Mouse (Mus musculus): ENCODE measurements around the gene Fam166a. TPM values are rescaled to one million over a fixed set of nuclear protein-coding genes. Genes with fewer than 3 reads are reported as not detected.

The Fam166a gene
- 0.21 and 1.6 TPM in 2 replicates for polyA plus RNA-seq (2016; fragmentation: Nextera tagmentation; extraction: Ambion mirVana)

GRCm38 (mm10) chr2:25218445-25218844, at the start of gene Fam166a:
Gene Fam166a (plus strand): TSS chr2:25218745.
- 0 out of 2 replicates have a peak within 1 kb of the TSS, but pooled peaks have one; percentile 20 for H3K9ac ChIP-seq (replicated peaks)
- H3K4me2 ChIP-seq (replicated peaks), result no peak within 1 kb of the TSS
- peaks cover 6% of the 10 kb centered on the region for H3K4me1 ChIP-seq
- H3K4me3 ChIP-seq, result no peak within 1 kb of the TSS
- H3K27me3 ChIP-seq, result peaks cover 9% of the 10 kb centered on the region
- no peak for ATAC-seq (ENCODE audit: low FRiP score, low read depth)
- H3K36me3 ChIP-seq, result peaks cover 12% of the 10 kb centered on the region
- H3K27ac ChIP-seq (replicated peaks), result no peak within 1 kb of the TSS
- H3K9me3 ChIP-seq, result no peaks in the 10 kb centered on the region

GRCm38 (mm10) chr2:25169778-25170177, 48.8 kb upstream of the Fam166a start:
- 14% methylated on average over 5 of the region's 5 CpGs for WGBS
- no peaks in the 10 kb centered on the region for H3K36me3 ChIP-seq
- H3K4me3 ChIP-seq, result no peak overlapping the region
- H3K27me3 ChIP-seq, result no peaks in the 10 kb centered on the region
- no peaks in the 10 kb centered on the region for H3K9me3 ChIP-seq
- ATAC-seq (ENCODE audit: low FRiP score, low read depth), result no peak
- H3K9ac ChIP-seq (replicated peaks), result peak overlapping the region; percentile 4; the same call in 1 of the 2 replicates
- peak overlapping the region; percentile 19; the same call in 1 of the 2 replicates for H3K4me2 ChIP-seq (replicated peaks)
- H3K27ac ChIP-seq (replicated peaks), result peak overlapping the region; percentile 87
- peaks cover 48% of the 10 kb centered on the region for H3K4me1 ChIP-seq

GRCm38 (mm10) chr2:25170326-25171100, 48.0 kb upstream of the Fam166a start:
- Histone ChIP-seq H3K27ac (replicated peaks) (peak overlapping the region; percentile 36; the same call in 1 of the 2 replicates), H3K4me1 (peaks cover 55% of the 10 kb centered on the region), H3K4me2 (replicated peaks) (no peak overlapping the region), H3K9ac (replicated peaks) (peak overlapping the region; percentile 4; the same call in 1 of the 2 replicates), H3K4me3 (no peak overlapping the region), H3K27me3 (no peaks in the 10 kb centered on the region), H3K9me3 (no peaks in the 10 kb centered on the region), H3K36me3 (no peaks in the 10 kb centered on the region)
- ATAC-seq (ENCODE audit: low FRiP score, low read depth), result no peak
- 79% methylated on average over 10 of the region's 10 CpGs for WGBS

GRCm38 (mm10) chr2:25171101-25171768, 47.3 kb upstream of the Fam166a start:
- H3K4me1 ChIP-seq, result peaks cover 60% of the 10 kb centered on the region
- H3K36me3 ChIP-seq, result no peaks in the 10 kb centered on the region
- no peak overlapping the region for H3K9ac ChIP-seq (replicated peaks)
- no peak overlapping the region for H3K4me3 ChIP-seq
- H3K9me3 ChIP-seq, result no peaks in the 10 kb centered on the region
- no peak overlapping the region for H3K4me2 ChIP-seq (replicated peaks)
- H3K27ac ChIP-seq (replicated peaks), result no peak overlapping the region
- no peak for ATAC-seq (ENCODE audit: low FRiP score, low read depth)
- H3K27me3 ChIP-seq, result no peaks in the 10 kb centered on the region
- WGBS, result 82% methylated on average over 6 of the region's 6 CpGs

GRCm38 (mm10) chr2:25171769-25172153, 46.8 kb upstream of the Fam166a start:
- H3K9me3 ChIP-seq, result no peaks in the 10 kb centered on the region
- no peak for ATAC-seq (ENCODE audit: low FRiP score, low read depth)
- 78% methylated on average over 1 of the region's 1 CpGs for WGBS
- 0 out of 2 replicates have a peak, but pooled peaks cover 3% of the 10 kb centered on the region for H3K27me3 ChIP-seq
- no peak overlapping the region for H3K27ac ChIP-seq (replicated peaks)
- H3K36me3 ChIP-seq, result no peaks in the 10 kb centered on the region
- H3K4me3 ChIP-seq, result no peak overlapping the region
- no peak overlapping the region for H3K9ac ChIP-seq (replicated peaks)
- H3K4me2 ChIP-seq (replicated peaks), result no peak overlapping the region
- H3K4me1 ChIP-seq, result peaks cover 66% of the 10 kb centered on the region

GRCm38 (mm10) chr2:25172629-25173028, 45.9 kb upstream of the Fam166a start:
- H3K9ac ChIP-seq (replicated peaks), result no peak overlapping the region
- peaks cover 66% of the 10 kb centered on the region for H3K4me1 ChIP-seq
- H3K4me3 ChIP-seq, result no peak overlapping the region
- no peak for ATAC-seq (ENCODE audit: low FRiP score, low read depth)
- no peaks in the 10 kb centered on the region for H3K9me3 ChIP-seq
- H3K36me3 ChIP-seq, result no peaks in the 10 kb centered on the region
- H3K27me3 ChIP-seq, result 0 out of 2 replicates have a peak, but pooled peaks cover 8% of the 10 kb centered on the region
- H3K4me2 ChIP-seq (replicated peaks), result no peak overlapping the region
- 72% methylated on average over 8 of the region's 8 CpGs for WGBS
- H3K27ac ChIP-seq (replicated peaks), result no peak overlapping the region; the same call in 1 of the 2 replicates

DNA sequence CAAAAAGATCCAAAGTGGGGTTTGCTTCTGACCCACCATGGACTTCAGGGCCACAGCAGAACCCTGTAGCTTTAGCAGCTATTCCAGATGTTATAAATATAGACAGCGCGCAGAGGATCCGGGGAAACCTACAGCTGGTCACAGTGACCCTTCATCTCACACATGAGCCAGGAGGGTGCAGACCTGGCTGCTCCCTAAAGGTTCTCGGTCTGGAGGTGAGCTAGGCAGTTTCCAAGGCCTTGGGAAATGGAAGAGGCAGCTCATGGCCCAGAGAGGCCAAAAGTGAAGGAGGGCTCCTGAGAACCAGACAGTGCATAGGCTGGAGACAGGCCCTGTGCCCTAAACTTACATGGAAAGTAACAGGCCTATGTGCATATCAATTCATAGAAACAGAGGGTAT, 44.7 kb upstream of the Fam166a start:
- H3K27ac ChIP-seq (replicated peaks), result no peak overlapping the region
- H3K9ac ChIP-seq (replicated peaks), result no peak overlapping the region
- H3K4me3 ChIP-seq, result no peak overlapping the region
- no peak for ATAC-seq (ENCODE audit: low FRiP score, low read depth)
- 0 out of 2 replicates have a peak, but pooled peaks cover 8% of the 10 kb centered on the region for H3K27me3 ChIP-seq
- no peak overlapping the region for H3K4me2 ChIP-seq (replicated peaks)
- H3K4me1 ChIP-seq, result peaks cover 68% of the 10 kb centered on the region
- 96% methylated on average over 4 of the region's 4 CpGs for WGBS
- H3K36me3 ChIP-seq, result no peaks in the 10 kb centered on the region
- H3K9me3 ChIP-seq, result no peaks in the 10 kb centered on the region

GRCm38 (mm10) chr2:25174866-25175689, 43.5 kb upstream of the Fam166a start:
- Histone ChIP-seq H3K27ac (replicated peaks) (no peak overlapping the region), H3K4me3 (no peak overlapping the region), H3K4me1 (peaks cover 67% of the 10 kb centered on the region)

DNA sequence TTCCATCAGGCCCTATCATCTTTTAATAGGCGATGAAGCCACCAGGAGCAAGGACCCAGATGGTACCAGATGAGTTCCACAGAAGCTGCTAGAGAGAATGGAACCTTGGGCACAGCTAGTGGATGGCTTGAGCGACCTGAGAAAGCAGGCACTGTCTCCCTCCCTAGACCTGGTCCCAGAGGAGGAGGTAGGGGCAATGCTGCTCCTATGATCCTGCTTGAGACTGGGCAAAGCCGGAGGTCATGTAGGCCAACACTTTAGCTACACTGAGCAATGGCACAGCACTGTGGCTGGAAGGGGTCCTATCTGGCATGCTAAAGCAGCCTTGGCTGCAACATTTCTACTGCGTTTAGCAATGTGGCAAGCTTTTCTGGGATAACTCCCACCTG, 42.9 kb upstream of the Fam166a start:
- Histone ChIP-seq H3K27me3 (0 out of 2 replicates have a peak, but pooled peaks cover 12% of the 10 kb centered on the region), H3K9me3 (no peaks in the 10 kb centered on the region), H3K9ac (replicated peaks) (no peak overlapping the region), H3K27ac (replicated peaks) (no peak overlapping the region), H3K4me1 (peaks cover 65% of the 10 kb centered on the region), H3K4me2 (replicated peaks) (no peak overlapping the region), H3K36me3 (no peaks in the 10 kb centered on the region), H3K4me3 (no peak overlapping the region)
- no peak for ATAC-seq (ENCODE audit: low FRiP score, low read depth)
- 81% methylated on average over 4 of the region's 4 CpGs for WGBS

More at GRCm38 (mm10) chr2:25174866-25175689, 43.5 kb upstream of the Fam166a start:
- H3K36me3 ChIP-seq, result no peaks in the 10 kb centered on the region
- no peak overlapping the region for H3K9ac ChIP-seq (replicated peaks)
- H3K4me2 ChIP-seq (replicated peaks), result no peak overlapping the region
- 0 out of 2 replicates have a peak, but pooled peaks cover 12% of the 10 kb centered on the region for H3K27me3 ChIP-seq
- 49% methylated on average over 7 of the region's 7 CpGs for WGBS
- ATAC-seq (ENCODE audit: low FRiP score, low read depth), result no peak
- no peaks in the 10 kb centered on the region for H3K9me3 ChIP-seq

DNA sequence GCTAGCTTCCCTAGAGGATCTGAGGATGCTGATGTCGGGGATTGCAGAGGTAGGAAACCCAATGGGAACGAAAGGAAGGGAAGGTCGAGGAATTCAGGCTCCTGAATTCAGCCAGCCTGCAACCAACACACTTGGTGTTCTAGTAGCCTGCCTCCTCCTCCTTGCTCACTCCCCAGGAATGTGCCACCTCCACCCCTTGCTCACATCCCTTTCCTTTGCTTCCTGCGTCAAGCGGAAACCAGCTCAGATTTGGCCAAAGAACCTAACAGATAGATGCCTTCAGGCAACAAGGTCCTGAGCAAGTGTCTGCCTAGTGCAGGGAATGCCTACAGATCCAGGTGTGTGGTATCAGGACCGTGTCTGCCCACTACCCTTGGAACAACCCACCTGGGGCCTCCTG, 42.0 kb upstream of the Fam166a start:
- 0 out of 2 replicates have a peak overlapping the region, but pooled peaks have one; percentile 2 for H3K9ac ChIP-seq (replicated peaks)
- H3K27me3 ChIP-seq, result 0 out of 2 replicates have a peak, but pooled peaks cover 12% of the 10 kb centered on the region
- H3K9me3 ChIP-seq, result no peaks in the 10 kb centered on the region
- peak overlapping the region; percentile 85 for H3K27ac ChIP-seq (replicated peaks)
- H3K4me3 ChIP-seq, result no peak overlapping the region
- ATAC-seq (ENCODE audit: low FRiP score, low read depth), result no peak
- H3K4me1 ChIP-seq, result peaks cover 65% of the 10 kb centered on the region
- WGBS, result 74% methylated on average over 6 of the region's 6 CpGs
- H3K36me3 ChIP-seq, result no peaks in the 10 kb centered on the region
- H3K4me2 ChIP-seq (replicated peaks), result peak overlapping the region; percentile 42

DNA sequence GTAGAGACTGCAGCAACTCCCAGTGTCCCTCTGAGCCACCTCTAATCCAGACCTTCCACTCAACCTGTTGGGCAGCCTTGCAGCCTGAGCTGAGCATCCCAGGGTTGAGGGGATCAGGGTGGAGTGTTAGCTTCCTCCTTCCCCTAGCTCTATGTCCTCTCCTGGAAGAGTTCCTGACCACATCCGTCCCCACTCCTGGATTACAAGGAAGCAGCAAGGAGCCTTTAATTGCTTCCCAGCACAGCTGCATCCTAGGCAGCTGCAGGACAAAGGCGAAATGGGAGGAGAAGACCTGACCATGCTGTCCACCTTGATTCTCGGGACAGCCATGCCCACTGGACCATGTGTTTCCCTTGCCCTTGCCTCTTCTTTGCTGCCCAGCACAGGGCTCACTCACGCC, 41.5 kb upstream of the Fam166a start:
- H3K9me3 ChIP-seq, result no peaks in the 10 kb centered on the region
- peak overlapping the region; percentile 25 for H3K4me3 ChIP-seq
- H3K27ac ChIP-seq (replicated peaks), result peak overlapping the region; percentile 85
- no peak for ATAC-seq (ENCODE audit: low FRiP score, low read depth)
- H3K4me2 ChIP-seq (replicated peaks), result peak overlapping the region; percentile 42
- 0 out of 2 replicates have a peak, but pooled peaks cover 12% of the 10 kb centered on the region for H3K27me3 ChIP-seq
- WGBS, result 44% methylated on average over 4 of the region's 4 CpGs
- no peaks in the 10 kb centered on the region for H3K36me3 ChIP-seq
- peaks cover 63% of the 10 kb centered on the region for H3K4me1 ChIP-seq
- H3K9ac ChIP-seq (replicated peaks), result peak overlapping the region; percentile 2
